Mouse (Mus musculus): ENCODE data around the gene Rrp1.

- TF ChIP-seq CTCF (IDR thresholded peaks at IDR 0.05; ENCODE audit: borderline replicate concordance, insufficient read depth, low read depth, low read length) = no peak
- no peak for TF ChIP-seq POLR2A (IDR thresholded peaks at IDR 0.05; ENCODE audit: borderline replicate concordance, insufficient read depth, low read length)
These were observed 49.5 kb downstream of the Rrp1 start for GRCm38 (mm10) chr10:78363366-78363765.
